Mouse (Mus musculus) intestine, embryonic 15.5 days (tissue): ENCODE measurements around the gene Anapc4. TPM values are rescaled to one million over a fixed set of nuclear protein-coding genes. Genes with fewer than 3 reads are reported as not detected.
A peak's percentile ranks its signal among the peaks of the same experiment; 100 is the strongest.

ENCODE experiments used
- ATAC-seq: fragments of 200-750 bp; cut with Nextera tagmentation; 2 replicates; pipeline ENCODE4 v1.8.0; 2017; ENCODE audit warnings: moderate TSS enrichment, moderate library complexity
- H3K27ac ChIP-seq: fragments of 300-500 bp; sonication (generic); 2 replicates; pipeline ENCODE4 v1.5.1; 2015; ENCODE audit warnings: mild to moderate bottlenecking, inconsistent platforms
- H3K27me3 ChIP-seq: fragments of 300-500 bp; sonication (generic); replicated peaks from 2 replicates; pipeline ENCODE4 v1.6.1; 2015; ENCODE audit warnings: inconsistent platforms
- H3K36me3 ChIP-seq: fragments of 300-500 bp; sonication (generic); 2 replicates; pipeline ENCODE4 v1.6.1; 2015; ENCODE audit warnings: inconsistent platforms
- H3K4me1 ChIP-seq: fragments of 300-500 bp; sonication (generic); replicated peaks from 2 replicates; pipeline ENCODE4 v1.6.1; 2015; ENCODE audit warnings: inconsistent platforms
- H3K4me2 ChIP-seq: fragments of 300-500 bp; sonication (generic); replicated peaks from 2 replicates; pipeline ENCODE4 v1.6.1; 2015; ENCODE audit warnings: mild to moderate bottlenecking, inconsistent platforms
- H3K4me3 ChIP-seq: fragments of 300-500 bp; sonication (generic); replicated peaks from 2 replicates; pipeline ENCODE4 v1.5.1; 2015; ENCODE audit warnings: inconsistent platforms
- H3K9ac ChIP-seq: fragments of 300-500 bp; sonication (generic); 2 replicates; pipeline ENCODE4 v1.6.1; 2015; ENCODE audit warnings: inconsistent platforms
- H3K9me3 ChIP-seq: fragments of 300-500 bp; sonication (generic); 2 replicates; pipeline ENCODE4 v1.6.1; 2016; ENCODE audit warnings: inconsistent platforms
- WGBS: fragments of 180-500 bp; shearing (Covaris S2); methylation state at CpG from one replicate; pipeline ENCODE4 v1.1.7; 2015; 5-methylcytosine and 5-hydroxymethylcytosine counted together
- polyA plus RNA-seq: library from polyadenylated mRNA; unstranded; fragments of >200 nt; fragmentation: Nextera tagmentation; extraction: Ambion mirVana; gene quantifications from 2 replicates; pipeline ENCODE4 v1.2.1, GENCODE M21; 2015

The Anapc4 gene
- polyA plus RNA-seq, 1 experiment from 2014 or later, result 78.8 TPM

GRCm38 (mm10) chr5:52871986-52872385 is 38.2 kb downstream of the Anapc4 start:
- WGBS, result 93% methylated on average over 13 of the region's 13 CpGs
- Histone ChIP-seq H3K36me3 (peaks cover 4% of the 10 kb centered on the region; the same call in 1 of the 2 replicates), H3K27ac (no peak overlapping the region), H3K9me3 (no peaks in the 10 kb centered on the region), H3K4me1 (no peaks in the 10 kb centered on the region), H3K9ac (no peak overlapping the region), H3K27me3 (no peaks in the 10 kb centered on the region), H3K4me2 (no peak overlapping the region), H3K4me3 (no peak overlapping the region)
- no peak for ATAC-seq

GRCm38 (mm10) chr5:52878847-52879246 is 45.0 kb downstream of the Anapc4 start:
- 3% methylated on average over 10 of the region's 14 CpGs for WGBS
- Histone ChIP-seq H3K4me3 (no peak overlapping the region), H3K27ac (no peak overlapping the region), H3K4me1 (no peaks in the 10 kb centered on the region), H3K4me2 (no peak overlapping the region), H3K36me3 (no peaks in the 10 kb centered on the region), H3K27me3 (no peaks in the 10 kb centered on the region), H3K9ac (no peak overlapping the region), H3K9me3 (no peaks in the 10 kb centered on the region)
- ATAC-seq, result peak; percentile 71; the same call in 1 of the 2 replicates

GRCm38 (mm10) chr5:52879926-52880325 is 46.1 kb downstream of the Anapc4 start:
- Histone ChIP-seq H3K4me3 (no peak overlapping the region), H3K27me3 (no peaks in the 10 kb centered on the region), H3K4me2 (no peak overlapping the region), H3K9ac (no peak overlapping the region), H3K4me1 (no peaks in the 10 kb centered on the region), H3K9me3 (no peaks in the 10 kb centered on the region), H3K36me3 (no peaks in the 10 kb centered on the region), H3K27ac (no peak overlapping the region)
- WGBS, result 88% methylated on average over 6 of the region's 6 CpGs
- ATAC-seq, result no peak

GRCm38 (mm10) chr5:52882446-52882845 is 48.6 kb downstream of the Anapc4 start:
- Histone ChIP-seq H3K27ac (no peak overlapping the region), H3K9ac (no peak overlapping the region), H3K9me3 (no peaks in the 10 kb centered on the region), H3K27me3 (no peaks in the 10 kb centered on the region), H3K4me1 (no peaks in the 10 kb centered on the region), H3K4me3 (no peak overlapping the region), H3K36me3 (no peaks in the 10 kb centered on the region), H3K4me2 (no peak overlapping the region)
- WGBS, result 49% methylated on average over 2 of the region's 2 CpGs
- no peak for ATAC-seq

GRCm38 (mm10) chr5:52887085-52887484 is 53.3 kb downstream of the Anapc4 start:
- no peak for ATAC-seq
- 50% methylated on average over 12 of the region's 12 CpGs for WGBS
- no peak overlapping the region for H3K27ac ChIP-seq
- H3K4me2 ChIP-seq, result no peak overlapping the region
- no peak overlapping the region for H3K9ac ChIP-seq
- H3K36me3 ChIP-seq, result no peaks in the 10 kb centered on the region
- H3K27me3 ChIP-seq, result no peaks in the 10 kb centered on the region
- H3K9me3 ChIP-seq, result no peaks in the 10 kb centered on the region
- no peaks in the 10 kb centered on the region for H3K4me1 ChIP-seq
- H3K4me3 ChIP-seq, result no peak overlapping the region

GRCm38 (mm10) chr5:52889919-52890318 is 56.1 kb downstream of the Anapc4 start:
- Histone ChIP-seq H3K27me3 (no peaks in the 10 kb centered on the region), H3K27ac (no peak overlapping the region), H3K4me2 (no peak overlapping the region), H3K36me3 (no peaks in the 10 kb centered on the region), H3K4me1 (no peaks in the 10 kb centered on the region), H3K9ac (no peak overlapping the region), H3K4me3 (no peak overlapping the region), H3K9me3 (no peaks in the 10 kb centered on the region)
- 84% methylated on average over 7 of the region's 7 CpGs for WGBS
- no peak for ATAC-seq

DNA sequence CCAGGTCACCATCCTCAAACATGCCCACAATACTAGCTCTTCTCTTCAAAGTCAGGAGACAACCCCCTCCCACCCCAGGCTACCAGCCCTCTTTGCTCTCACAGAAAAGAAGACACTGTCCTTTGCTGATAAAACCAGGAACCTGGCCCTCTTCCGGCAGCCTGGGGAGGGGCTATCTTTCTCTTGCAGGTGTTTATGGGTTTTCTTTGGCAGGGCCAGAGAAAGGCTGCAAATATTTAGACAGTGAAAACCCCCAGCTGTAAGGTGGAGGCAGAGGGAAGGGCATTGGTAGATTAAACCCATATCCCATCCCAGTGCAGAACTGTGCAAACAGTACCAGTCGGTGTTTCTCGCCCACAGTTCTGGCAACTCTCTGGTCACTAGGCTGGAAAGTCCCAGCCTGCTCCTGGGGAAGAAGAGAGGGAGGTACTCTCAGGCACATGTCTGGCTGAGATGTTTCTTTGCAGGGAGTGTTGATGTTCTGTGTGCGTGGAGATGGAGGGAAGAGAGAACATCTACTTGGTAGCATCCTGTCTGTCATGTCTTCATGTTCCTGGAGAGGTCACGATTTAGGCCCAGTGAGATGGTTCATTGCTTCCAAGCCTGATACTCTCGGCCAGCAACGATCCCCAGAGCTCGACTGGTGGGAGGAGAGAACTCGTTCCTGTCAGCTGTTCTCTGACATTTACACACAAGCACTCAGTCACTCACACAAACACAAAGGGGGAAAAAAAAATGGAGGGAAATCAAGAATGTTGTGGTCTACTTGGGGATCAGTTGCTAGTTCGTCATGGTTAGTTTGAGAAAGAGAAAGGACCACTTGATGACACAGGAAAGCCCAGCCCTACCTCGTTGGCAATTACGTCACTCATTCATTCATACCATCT is 58.4 kb downstream of the Anapc4 start:
- no peaks in the 10 kb centered on the region for H3K4me1 ChIP-seq
- 61% methylated on average over 12 of the region's 12 CpGs for WGBS

GRCm38 (mm10) chr5:52893938-52894337 is 60.1 kb downstream of the Anapc4 start:
- no peaks in the 10 kb centered on the region for H3K27me3 ChIP-seq
- no peaks in the 10 kb centered on the region for H3K4me1 ChIP-seq
- H3K36me3 ChIP-seq, result no peaks in the 10 kb centered on the region
- no peak overlapping the region for H3K4me3 ChIP-seq
- no peak overlapping the region for H3K4me2 ChIP-seq
- no peak for ATAC-seq
- H3K9ac ChIP-seq, result no peak overlapping the region
- H3K27ac ChIP-seq, result no peak overlapping the region
- 91% methylated on average over 5 of the region's 5 CpGs for WGBS
- no peaks in the 10 kb centered on the region for H3K9me3 ChIP-seq

More for the DNA sequence above, 58.4 kb downstream of the Anapc4 start:
- no peak for ATAC-seq
- H3K9me3 ChIP-seq, result no peaks in the 10 kb centered on the region
- no peaks in the 10 kb centered on the region for H3K36me3 ChIP-seq
- no peak overlapping the region for H3K4me3 ChIP-seq
- no peak overlapping the region for H3K4me2 ChIP-seq
- H3K9ac ChIP-seq, result no peak overlapping the region
- H3K27me3 ChIP-seq, result no peaks in the 10 kb centered on the region
- no peak overlapping the region for H3K27ac ChIP-seq

DNA sequence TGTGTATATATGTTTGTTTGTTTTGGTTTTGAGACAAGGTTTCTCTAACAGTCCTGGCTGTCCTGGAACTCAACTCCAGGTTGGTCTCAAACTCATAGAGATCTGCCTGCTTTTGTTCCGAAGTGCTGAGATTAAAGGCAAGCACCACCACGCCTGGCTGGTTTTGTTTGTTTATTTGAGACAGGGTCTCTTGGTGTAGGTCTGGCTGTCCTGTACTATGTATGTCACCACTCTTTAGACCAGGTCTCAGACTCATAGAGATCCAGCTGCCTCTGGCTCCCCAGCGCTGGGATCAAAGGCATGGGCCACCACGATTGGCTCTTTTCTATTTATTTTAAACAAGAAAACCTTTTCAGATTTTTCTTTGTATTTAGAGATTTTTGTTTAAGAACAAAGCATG is 70.4 kb downstream of the Anapc4 start:
- Histone ChIP-seq H3K9ac (no peak overlapping the region), H3K36me3 (no peaks in the 10 kb centered on the region), H3K27me3 (no peaks in the 10 kb centered on the region), H3K9me3 (no peaks in the 10 kb centered on the region), H3K27ac (no peak overlapping the region), H3K4me2 (no peak overlapping the region), H3K4me3 (no peak overlapping the region), H3K4me1 (no peaks in the 10 kb centered on the region)
- 20% methylated on average over 4 of the region's 4 CpGs for WGBS
- ATAC-seq, result no peak

- Histone ChIP-seq H3K4me1 (no peaks in the 10 kb centered on the region), H3K4me2 (no peak overlapping the region), H3K27ac (no peak overlapping the region), H3K36me3 (no peaks in the 10 kb centered on the region), H3K9me3 (no peaks in the 10 kb centered on the region), H3K27me3 (no peaks in the 10 kb centered on the region), H3K4me3 (no peak overlapping the region), H3K9ac (no peak overlapping the region)
- WGBS, result 36% methylated on average over 6 of the region's 6 CpGs
- no peak for ATAC-seq
Measured at GRCm38 (mm10) chr5:52904671-52905070, 70.9 kb downstream of the Anapc4 start.

DNA sequence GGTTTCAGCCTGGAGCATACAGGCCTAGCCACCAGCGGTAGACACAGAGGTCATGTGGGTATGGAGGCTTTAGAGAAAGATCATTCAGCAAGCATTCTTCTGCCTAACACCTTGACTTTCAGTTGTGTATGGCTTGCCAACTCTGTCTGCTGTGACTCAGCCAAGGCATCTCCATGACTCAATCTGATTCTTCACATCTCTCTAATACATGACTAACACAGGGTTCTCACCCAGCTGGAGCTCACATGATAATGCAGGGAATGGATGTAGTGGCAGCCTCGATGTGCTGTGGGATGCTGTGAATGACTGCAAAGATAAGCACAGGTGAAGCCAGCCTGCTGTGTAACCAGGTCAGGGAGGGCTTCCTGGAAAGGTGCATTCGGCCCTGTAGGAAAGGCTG is 74.4 kb downstream of the Anapc4 start:
- H3K27me3 ChIP-seq, result no peaks in the 10 kb centered on the region
- 0 out of 2 replicates have a peak, but pooled peaks cover 3% of the 10 kb centered on the region for H3K4me1 ChIP-seq
- H3K4me3 ChIP-seq, result no peak overlapping the region
- ATAC-seq, result no peak
- H3K9ac ChIP-seq, result no peak overlapping the region
- no peak overlapping the region for H3K4me2 ChIP-seq
- 90% methylated on average over 3 of the region's 3 CpGs for WGBS
- no peaks in the 10 kb centered on the region for H3K36me3 ChIP-seq
- no peak overlapping the region for H3K27ac ChIP-seq
- H3K9me3 ChIP-seq, result no peaks in the 10 kb centered on the region

DNA sequence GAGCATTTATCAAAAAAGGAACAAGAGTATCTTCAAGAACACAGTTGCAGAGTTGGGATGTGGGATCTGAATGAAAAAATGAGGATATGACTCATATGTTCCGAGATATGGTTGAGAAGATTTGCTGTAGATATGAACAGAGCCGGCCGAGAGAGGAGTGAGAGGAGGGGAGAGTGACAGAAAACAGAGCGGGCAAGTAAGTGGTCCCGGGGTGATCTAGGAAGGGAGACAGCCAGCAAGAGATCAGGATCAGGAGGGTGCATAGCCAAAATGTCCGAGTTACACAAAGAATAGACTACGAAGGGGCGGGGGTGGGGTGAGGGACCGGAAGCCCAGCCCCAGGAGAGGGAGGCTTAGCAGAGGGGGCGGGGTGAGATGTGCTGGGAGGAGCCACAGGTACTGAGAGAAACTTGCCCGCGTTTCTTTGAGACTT is 76.4 kb downstream of the Anapc4 start:
- Histone ChIP-seq H3K9me3 (no peaks in the 10 kb centered on the region), H3K27me3 (no peaks in the 10 kb centered on the region), H3K4me1 (0 out of 2 replicates have a peak, but pooled peaks cover 3% of the 10 kb centered on the region), H3K27ac (no peak overlapping the region), H3K4me3 (peak overlapping the region; percentile 12; the same call in 1 of the 2 replicates), H3K4me2 (peak overlapping the region; percentile 49), H3K9ac (no peak overlapping the region), H3K36me3 (no peaks in the 10 kb centered on the region)
- 29% methylated on average over 12 of the region's 12 CpGs for WGBS
- peak; percentile 71 for ATAC-seq
